Mouse (Mus musculus) ovary, postnatal 10 days (tissue): ENCODE measurements around the gene Trim71.

Experiments used
- DNase-seq: peaks from one replicate; pipeline ENCODE4 v3.0.0; 2022; ENCODE audit warnings: low spot score

Gene Trim71

GRCm38 (mm10) chr9:114480940-114481339 is 83.2 kb downstream of the Trim71 start:
- no peak for DNase-seq

GRCm38 (mm10) chr9:114477019-114477418 is 87.2 kb downstream of the Trim71 start:
- no peak for DNase-seq

- DNase-seq: no peak
Measured at GRCm38 (mm10) chr9:114471892-114472291, 92.3 kb downstream of the Trim71 start.

DNA sequence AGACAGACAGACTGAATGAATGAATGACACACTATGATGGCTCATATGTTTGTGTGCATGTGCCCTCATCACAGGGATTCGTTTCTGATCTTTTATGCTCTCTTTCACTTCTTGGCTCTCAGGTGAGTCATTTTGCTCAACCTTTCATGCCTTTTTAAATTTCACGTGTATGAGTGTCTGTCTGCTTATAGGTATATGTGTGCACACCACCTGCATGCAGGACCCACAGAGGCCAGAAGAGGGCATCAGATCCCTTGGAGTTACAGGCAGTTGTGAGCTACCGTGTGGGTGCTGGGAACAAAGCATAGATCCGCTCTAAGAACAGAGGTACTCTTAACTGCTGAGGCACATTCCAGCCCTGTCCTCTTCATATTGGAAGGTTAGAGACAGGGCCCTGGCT is 95.5 kb downstream of the Trim71 start:
- DNase-seq: no peak

- DNase-seq: no peak
Measured at GRCm38 (mm10) chr9:114468217-114468616, 96.0 kb downstream of the Trim71 start.

DNA sequence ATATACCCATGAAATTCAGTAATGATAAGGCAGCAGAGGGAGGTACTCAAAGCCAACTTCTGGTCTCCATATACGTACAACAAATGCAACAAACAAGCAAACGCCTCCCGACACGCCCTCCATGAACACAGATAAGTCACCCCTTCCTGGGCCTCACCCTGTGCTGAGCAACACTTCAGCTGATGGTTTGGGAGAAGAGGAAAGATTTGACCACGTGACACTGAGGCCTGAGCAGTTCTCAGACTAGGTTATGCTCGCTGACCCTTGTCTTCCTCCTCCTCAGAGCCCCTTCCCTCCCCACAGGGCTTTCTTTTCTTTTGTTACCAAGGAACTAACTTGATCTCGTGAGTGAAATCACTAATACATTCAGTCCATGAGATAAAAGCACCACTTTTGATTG is 97.3 kb downstream of the Trim71 start:
- DNase-seq: no peak

DNA sequence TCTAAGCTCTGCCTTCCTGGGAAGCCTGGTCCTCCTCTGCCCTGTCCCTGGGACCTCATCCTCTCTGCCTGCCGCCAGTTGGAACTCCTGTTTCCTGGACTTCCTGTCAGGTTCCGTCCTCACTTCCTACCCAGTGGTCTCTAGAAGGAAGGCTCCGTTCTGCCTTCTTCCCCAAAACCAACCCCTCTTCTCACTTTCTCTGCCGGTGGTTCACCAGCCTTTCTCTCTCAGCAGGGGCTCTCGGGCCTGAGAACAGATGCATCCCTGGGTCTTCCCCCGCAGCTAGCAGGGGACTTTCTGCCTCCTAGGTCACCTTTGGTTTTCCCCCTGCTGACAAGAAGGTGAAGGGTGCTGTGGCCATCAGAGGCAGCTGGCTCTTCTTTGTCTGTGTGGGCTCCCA is 98.7 kb downstream of the Trim71 start:
- no peak for DNase-seq

DNA sequence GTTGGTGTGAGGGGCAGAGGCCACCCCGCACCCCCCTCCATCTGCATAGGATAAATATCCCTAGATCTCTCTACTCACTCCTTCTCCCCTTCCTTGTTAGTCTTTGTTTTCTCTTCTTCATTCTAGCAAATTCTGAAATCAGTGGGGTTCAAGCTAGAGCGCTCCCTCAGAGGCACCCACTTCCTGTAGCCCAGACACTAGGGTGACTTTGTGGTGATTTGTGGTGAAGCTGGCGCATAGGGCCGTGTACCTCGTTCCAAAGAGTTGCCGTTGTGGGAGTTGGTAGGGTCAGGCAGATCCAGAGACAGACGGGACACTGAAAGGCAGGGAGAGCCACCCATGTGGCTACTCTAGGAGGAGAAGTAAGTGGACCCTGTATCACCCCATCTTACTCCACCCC is 101.6 kb downstream of the Trim71 start:
- no peak for DNase-seq

- DNase-seq: no peak
Measured at GRCm38 (mm10) chr9:114458436-114458835, 105.7 kb downstream of the Trim71 start.
